Mouse (Mus musculus): ENCODE results near the gene B4galnt3. TPM values are rescaled to one million over a fixed set of nuclear protein-coding genes. Genes with fewer than 3 reads are reported as not detected.

Gene B4galnt3
- polyA plus RNA-seq, 1 experiment from 2014 or later: 0.02 TPM

DNA sequence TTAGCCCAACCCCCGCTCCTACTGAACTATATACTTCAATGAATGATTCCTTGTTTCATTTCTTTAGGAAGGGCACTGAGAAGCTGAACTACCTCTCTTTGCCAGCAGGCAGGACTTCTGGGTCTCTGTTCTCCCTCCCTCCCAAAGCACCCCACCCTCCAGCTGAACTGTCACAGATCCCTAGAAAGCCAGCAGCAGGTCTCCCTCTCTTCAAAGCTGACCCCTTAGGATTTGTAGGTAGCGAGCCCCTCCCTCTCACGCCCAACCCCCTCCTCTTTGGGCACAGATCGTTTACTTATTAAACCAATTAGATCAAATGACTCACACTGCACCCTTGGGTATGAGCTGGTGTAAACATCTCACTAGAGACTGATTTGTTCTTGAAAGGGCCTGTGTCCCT lies 39.7 kb downstream of the B4galnt3 start:
- no peaks in the 10 kb centered on the region for H3K4me1 ChIP-seq (ENCODE audit: insufficient read depth)
- no peaks in the 10 kb centered on the region for H3K9me3 ChIP-seq (ENCODE audit: low read length)
- no peak overlapping the region for H3K27ac ChIP-seq (ENCODE audit: low read depth)
- TF ChIP-seq CTCF (IDR thresholded peaks at IDR 0.05; ENCODE audit: low read depth): no peak
- no peak for TF ChIP-seq EP300 (IDR thresholded peaks at IDR 0.05; ENCODE audit: low read depth)
- WGBS (ENCODE audit: insufficient replicate concordance): 52% methylated on average over 4 of the region's 4 CpGs
- no peak overlapping the region for H3K4me2 ChIP-seq (ENCODE audit: low read depth, low read length)
- H3K4me3 ChIP-seq (ENCODE audit: low read depth, low read length): no peak overlapping the region
- H3K9ac ChIP-seq (replicated peaks): no peak overlapping the region
- H3K27me3 ChIP-seq (ENCODE audit: insufficient read depth, low read length): no peaks in the 10 kb centered on the region
- DNase-seq: no peak
- no peak for ATAC-seq
- no peaks in the 10 kb centered on the region for H3K36me3 ChIP-seq (replicated peaks; ENCODE audit: insufficient read depth, low read length)

GRCm38 (mm10) chr6:120252741-120253140 lies 41.6 kb downstream of the B4galnt3 start:
- Histone ChIP-seq H3K27me3 (ENCODE audit: insufficient read depth, low read length) (no peaks in the 10 kb centered on the region), H3K36me3 (replicated peaks; ENCODE audit: insufficient read depth, low read length) (no peaks in the 10 kb centered on the region), H3K4me2 (ENCODE audit: low read depth, low read length) (no peak overlapping the region), H3K9ac (replicated peaks) (no peak overlapping the region), H3K27ac (ENCODE audit: low read depth) (no peak overlapping the region), H3K4me1 (ENCODE audit: insufficient read depth) (no peaks in the 10 kb centered on the region), H3K9me3 (ENCODE audit: low read length) (no peaks in the 10 kb centered on the region), H3K4me3 (ENCODE audit: low read depth, low read length) (no peak overlapping the region)
- ATAC-seq (no peak), DNase-seq (no peak)
- 67% methylated on average over 2 of the region's 2 CpGs for WGBS (ENCODE audit: insufficient replicate concordance)
- TF ChIP-seq EP300 (IDR thresholded peaks at IDR 0.05; ENCODE audit: low read depth) (no peak), CTCF (IDR thresholded peaks at IDR 0.05; ENCODE audit: low read depth) (no peak)

GRCm38 (mm10) chr6:120251010-120251409 lies 43.3 kb downstream of the B4galnt3 start:
- H3K4me2 ChIP-seq (ENCODE audit: low read depth, low read length): no peak overlapping the region

GRCm38 (mm10) chr6:120249831-120250230 lies 44.5 kb downstream of the B4galnt3 start:
- Histone ChIP-seq H3K4me1 (ENCODE audit: insufficient read depth) (no peaks in the 10 kb centered on the region), H3K9me3 (ENCODE audit: low read length) (no peaks in the 10 kb centered on the region), H3K4me3 (ENCODE audit: low read depth, low read length) (no peak overlapping the region), H3K4me2 (ENCODE audit: low read depth, low read length) (no peak overlapping the region), H3K27ac (ENCODE audit: low read depth) (no peak overlapping the region), H3K36me3 (replicated peaks; ENCODE audit: insufficient read depth, low read length) (no peaks in the 10 kb centered on the region), H3K9ac (replicated peaks) (no peak overlapping the region), H3K27me3 (ENCODE audit: insufficient read depth, low read length) (no peaks in the 10 kb centered on the region)
- DNase-seq (no peak), ATAC-seq (no peak)
- TF ChIP-seq EP300 (IDR thresholded peaks at IDR 0.05; ENCODE audit: low read depth) (no peak), CTCF (IDR thresholded peaks at IDR 0.05; ENCODE audit: low read depth) (no peak)
- 65% methylated on average over 5 of the region's 5 CpGs for WGBS (ENCODE audit: insufficient replicate concordance)

More at GRCm38 (mm10) chr6:120251010-120251409, 43.3 kb downstream of the B4galnt3 start:
- Histone ChIP-seq H3K27ac (ENCODE audit: low read depth) (no peak overlapping the region), H3K27me3 (ENCODE audit: insufficient read depth, low read length) (no peaks in the 10 kb centered on the region), H3K9me3 (ENCODE audit: low read length) (no peaks in the 10 kb centered on the region), H3K4me1 (ENCODE audit: insufficient read depth) (no peaks in the 10 kb centered on the region), H3K9ac (replicated peaks) (no peak overlapping the region), H3K4me3 (ENCODE audit: low read depth, low read length) (no peak overlapping the region), H3K36me3 (replicated peaks; ENCODE audit: insufficient read depth, low read length) (no peaks in the 10 kb centered on the region)
- TF ChIP-seq CTCF (IDR thresholded peaks at IDR 0.05; ENCODE audit: low read depth) (no peak), EP300 (IDR thresholded peaks at IDR 0.05; ENCODE audit: low read depth) (no peak)
- no peak for DNase-seq
- ATAC-seq: no peak
- 68% methylated on average over 7 of the region's 7 CpGs for WGBS (ENCODE audit: insufficient replicate concordance)

- Histone ChIP-seq H3K36me3 (replicated peaks; ENCODE audit: insufficient read depth, low read length) (no peaks in the 10 kb centered on the region), H3K4me1 (ENCODE audit: insufficient read depth) (no peaks in the 10 kb centered on the region), H3K4me3 (ENCODE audit: low read depth, low read length) (no peak overlapping the region), H3K27ac (ENCODE audit: low read depth) (no peak overlapping the region), H3K27me3 (ENCODE audit: insufficient read depth, low read length) (no peaks in the 10 kb centered on the region), H3K9me3 (ENCODE audit: low read length) (no peaks in the 10 kb centered on the region), H3K4me2 (ENCODE audit: low read depth, low read length) (no peak overlapping the region), H3K9ac (replicated peaks) (no peak overlapping the region)
- DNase-seq (no peak), ATAC-seq (no peak)
- 69% methylated on average over 5 of the region's 5 CpGs for WGBS (ENCODE audit: insufficient replicate concordance)
- no peak for TF ChIP-seq EP300 (IDR thresholded peaks at IDR 0.05; ENCODE audit: low read depth)
- no peak for TF ChIP-seq CTCF (IDR thresholded peaks at IDR 0.05; ENCODE audit: low read depth)
Measured at GRCm38 (mm10) chr6:120246676-120247075, 47.7 kb downstream of the B4galnt3 start.

DNA sequence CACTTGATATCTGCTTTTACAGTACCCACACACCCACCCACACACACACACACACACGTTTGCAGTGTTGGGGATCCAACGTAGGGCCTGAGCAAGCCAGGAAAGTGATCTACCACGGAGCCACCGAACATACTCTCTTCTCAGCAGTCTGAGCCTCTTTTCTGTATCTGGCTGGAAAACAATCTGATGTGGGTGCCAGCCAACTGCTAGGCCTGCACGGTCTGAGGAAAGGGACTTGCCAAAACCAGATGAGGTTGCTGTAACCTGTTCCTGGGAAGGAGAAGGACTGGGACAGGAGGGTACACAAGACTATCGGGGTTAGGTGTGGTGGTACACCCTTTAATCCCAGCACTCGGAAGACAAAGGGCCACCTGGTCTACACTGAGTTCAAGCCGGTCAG lies 51.1 kb downstream of the B4galnt3 start:
- H3K9me3 ChIP-seq (ENCODE audit: low read length): no peaks in the 10 kb centered on the region
- H3K9ac ChIP-seq (replicated peaks): no peak overlapping the region
- DNase-seq: no peak
- WGBS (ENCODE audit: insufficient replicate concordance): 70% methylated on average over 8 of the region's 8 CpGs
- TF ChIP-seq CTCF (IDR thresholded peaks at IDR 0.05; ENCODE audit: low read depth) (no peak), EP300 (IDR thresholded peaks at IDR 0.05; ENCODE audit: low read depth) (no peak)
- H3K4me1 ChIP-seq (ENCODE audit: insufficient read depth): no peaks in the 10 kb centered on the region
- 0 out of 2 replicates have a peak, but pooled peaks cover 2% of the 10 kb centered on the region for H3K27me3 ChIP-seq (ENCODE audit: insufficient read depth, low read length)
- no peak for ATAC-seq
- H3K4me2 ChIP-seq (ENCODE audit: low read depth, low read length): no peak overlapping the region
- no peak overlapping the region for H3K4me3 ChIP-seq (ENCODE audit: low read depth, low read length)
- no peak overlapping the region for H3K27ac ChIP-seq (ENCODE audit: low read depth)
- no peaks in the 10 kb centered on the region for H3K36me3 ChIP-seq (replicated peaks; ENCODE audit: insufficient read depth, low read length)

DNA sequence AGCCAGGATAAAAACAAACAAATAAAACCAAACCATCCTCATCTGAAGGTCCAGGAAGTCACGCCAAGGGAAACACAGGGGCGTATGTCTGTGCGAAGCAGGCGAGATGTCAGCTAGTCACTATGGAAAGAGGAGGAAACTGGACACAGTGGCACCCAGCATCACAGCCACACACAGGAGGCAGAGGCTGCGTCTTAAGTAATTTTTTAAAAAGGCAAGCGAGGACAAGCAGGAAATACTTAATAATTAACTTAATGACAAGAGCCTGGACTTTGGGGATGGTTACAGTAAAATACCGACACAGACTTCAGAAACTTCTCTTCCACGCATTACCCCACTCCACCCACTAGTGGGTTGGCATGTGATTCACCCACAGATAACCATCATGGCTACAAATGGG lies 51.8 kb downstream of the B4galnt3 start:
- no peak for TF ChIP-seq EP300 (IDR thresholded peaks at IDR 0.05; ENCODE audit: low read depth)
- no peak for TF ChIP-seq CTCF (IDR thresholded peaks at IDR 0.05; ENCODE audit: low read depth)
- 66% methylated on average over 8 of the region's 8 CpGs for WGBS (ENCODE audit: insufficient replicate concordance)

More for the DNA sequence above, 51.8 kb downstream of the B4galnt3 start:
- no peaks in the 10 kb centered on the region for H3K36me3 ChIP-seq (replicated peaks; ENCODE audit: insufficient read depth, low read length)
- no peak overlapping the region for H3K9ac ChIP-seq (replicated peaks)
- DNase-seq (no peak), ATAC-seq (no peak)
- no peaks in the 10 kb centered on the region for H3K9me3 ChIP-seq (ENCODE audit: low read length)
- H3K27ac ChIP-seq (ENCODE audit: low read depth): no peak overlapping the region
- H3K4me1 ChIP-seq (ENCODE audit: insufficient read depth): no peaks in the 10 kb centered on the region
- 0 out of 2 replicates have a peak, but pooled peaks cover 2% of the 10 kb centered on the region for H3K27me3 ChIP-seq (ENCODE audit: insufficient read depth, low read length)
- no peak overlapping the region for H3K4me2 ChIP-seq (ENCODE audit: low read depth, low read length)
- no peak overlapping the region for H3K4me3 ChIP-seq (ENCODE audit: low read depth, low read length)

Measured in liver, postnatal 0 days (tissue).